Mouse (Mus musculus) MEL (cell line): ENCODE measurements around the gene Jmjd1c.

Source experiments
- CTCF ChIP-seq, 3 experiments: IDR thresholded peaks in 2 of 3; conservative IDR thresholded peaks in 1 of 3; 2 replicates each; pipeline ENCODE4 v1.5.1; 2011 to 2012; ENCODE audit warnings: low read length in 3 of 3, low read depth in 2 of 3, mild to moderate bottlenecking in 2 of 3, improper control_type of control experiment in 1 of 3, inconsistent platforms in 1 of 3, mixed read lengths in 1 of 3, moderate library complexity in 1 of 3; ENCODE audit not compliant: control insufficient read depth in 1 of 3, insufficient read depth in 1 of 3, poor library complexity in 1 of 3, severe bottlenecking in 1 of 3
- ELF1 ChIP-seq: IDR thresholded peaks from 2 replicates; pipeline ENCODE4 v1.6.1; 2014; ENCODE audit warnings: low read depth, mild to moderate bottlenecking, inconsistent platforms, low read length, improper control_type of control experiment, moderate library complexity
- HCFC1 ChIP-seq: IDR thresholded peaks from 2 replicates; pipeline ENCODE4 v1.6.1; 2012; ENCODE audit warnings: low read depth, mild to moderate bottlenecking, inconsistent platforms, low read length, improper control_type of control experiment, moderate library complexity
- MAX ChIP-seq: IDR thresholded peaks from 2 replicates; pipeline ENCODE4 v1.6.1; 2011; ENCODE audit warnings: low read length, improper control_type of control experiment
- MAZ ChIP-seq: IDR thresholded peaks from 2 replicates; pipeline ENCODE4 v1.6.1; 2012; ENCODE audit warnings: low read depth, mild to moderate bottlenecking, inconsistent platforms, low read length, improper control_type of control experiment
- POLR2A ChIP-seq, 2 experiments: IDR thresholded peaks; 2 replicates each; pipeline ENCODE4 v1.6.1; 2011 to 2012; ENCODE audit warnings: low read length in 2 of 2, mild to moderate bottlenecking in 2 of 2, control low read depth in 1 of 2, improper control_type of control experiment in 1 of 2, low read depth in 1 of 2, moderate library complexity in 1 of 2; ENCODE audit not compliant: control insufficient read depth in 1 of 2, insufficient read depth in 1 of 2, poor library complexity in 1 of 2
- SIN3A ChIP-seq: IDR thresholded peaks from 2 replicates; pipeline ENCODE4 v1.6.1; 2012; ENCODE audit warnings: low read length, improper control_type of control experiment, inconsistent platforms
- TBP ChIP-seq: IDR thresholded peaks from 2 replicates; pipeline ENCODE4 v1.8.0; 2011; ENCODE audit warnings: low read depth, low read length, improper control_type of control experiment
- USF1 ChIP-seq: IDR thresholded peaks from 2 replicates; pipeline ENCODE4 v1.6.1; 2014; ENCODE audit warnings: low read depth, mild to moderate bottlenecking, inconsistent platforms, low read length, improper control_type of control experiment, moderate library complexity
- ZKSCAN1 ChIP-seq: IDR thresholded peaks from 2 replicates; pipeline ENCODE4 v1.6.1; 2012; ENCODE audit warnings: low read depth, mild to moderate bottlenecking, inconsistent platforms, low read length, improper control_type of control experiment, moderate library complexity

GRCm38 (mm10) chr10:67081206-67082007, 14.5 kb upstream of the Jmjd1c start:
- no peak for TF ChIP-seq USF1
- TF ChIP-seq SIN3A, result no peak
- no peak for TF ChIP-seq CTCF (IDR thresholded peaks at IDR 0.05 in 2 of 3, conservative IDR thresholded peaks at IDR 0.05 in 1 of 3; ENCODE audit: control insufficient read depth in 1 of 3, insufficient read depth in 1 of 3, low read depth in 2 of 3, low read length in 3 of 3, poor library complexity in 1 of 3, severe bottlenecking in 1 of 3)
- TF ChIP-seq POLR2A (IDR thresholded peaks at IDR 0.05; ENCODE audit: control insufficient read depth in 1 of 2, insufficient read depth in 1 of 2, low read depth in 1 of 2, low read length in 2 of 2, poor library complexity in 1 of 2), result no peak
- no peak for TF ChIP-seq MAX
- TF ChIP-seq ZKSCAN1, result no peak
- no peak for TF ChIP-seq ELF1
- TF ChIP-seq TBP, result no peak
- no peak for TF ChIP-seq MAZ
- TF ChIP-seq HCFC1, result no peak
